Mouse (Mus musculus): Measurements from ENCODE around the gene Naga.

GRCm38 (mm10) chr15:82382441-82382840, 43.7 kb upstream of the Naga start:
- TF ChIP-seq FOSL1 (IDR thresholded peaks at IDR 0.05; ENCODE audit: insufficient read depth, low read length, poor library complexity, severe bottlenecking): no peak
- no peak for TF ChIP-seq CTCF (IDR thresholded peaks at IDR 0.05; ENCODE audit: control insufficient read depth, insufficient read depth, insufficient read length)
- no peak for TF ChIP-seq MYOD1 (IDR thresholded peaks at IDR 0.05; ENCODE audit: control insufficient read depth, insufficient read length, low read depth)
